Mouse (Mus musculus): Measurements from ENCODE around the gene D1Ertd622e. TPM values are rescaled to one million over a fixed set of nuclear protein-coding genes. Genes with fewer than 3 reads are reported as not detected.

The D1Ertd622e gene
- total and polyA plus RNA-seq, 2 experiments from 2014 or later, result 48.7 to 59.2 TPM

- no peaks in the 10 kb centered on the region for H3K27me3 ChIP-seq (ENCODE audit: insufficient read depth, low read length)
- H3K27ac ChIP-seq (ENCODE audit: low read depth, low read length), result no peak overlapping the region
- WGBS, result 12% methylated on average over 3 of the region's 3 CpGs
- ATAC-seq, result peak; percentile 79
- peak; percentile 65 for DNase-seq
- no peak overlapping the region for H3K4me3 ChIP-seq (ENCODE audit: low read depth, low read length)
- H3K36me3 ChIP-seq (ENCODE audit: insufficient read depth), result no peaks in the 10 kb centered on the region
- H3K9me3 ChIP-seq (ENCODE audit: low read length), result no peaks in the 10 kb centered on the region
- H3K9ac ChIP-seq, result no peak overlapping the region
- no peaks in the 10 kb centered on the region for H3K4me1 ChIP-seq (ENCODE audit: insufficient read depth)
- peak; percentile 74 for TF ChIP-seq CTCF (IDR thresholded peaks at IDR 0.05; ENCODE audit: low read depth)
- H3K4me2 ChIP-seq (ENCODE audit: low read depth), result no peak overlapping the region
Measured at GRCm38 (mm10) chr1:97688756-97689155, 26.9 kb upstream of the D1Ertd622e start.

- no peak for DNase-seq
- Histone ChIP-seq H3K4me1 (ENCODE audit: insufficient read depth) (no peaks in the 10 kb centered on the region), H3K27ac (ENCODE audit: low read depth, low read length) (no peak overlapping the region), H3K36me3 (ENCODE audit: insufficient read depth) (no peaks in the 10 kb centered on the region), H3K9ac (no peak overlapping the region), H3K27me3 (ENCODE audit: insufficient read depth, low read length) (no peaks in the 10 kb centered on the region), H3K4me3 (ENCODE audit: low read depth, low read length) (no peak overlapping the region), H3K9me3 (ENCODE audit: low read length) (no peaks in the 10 kb centered on the region), H3K4me2 (ENCODE audit: low read depth) (no peak overlapping the region)
- no peak for TF ChIP-seq CTCF (IDR thresholded peaks at IDR 0.05; ENCODE audit: low read depth)
- ATAC-seq, result no peak
- WGBS, result 83% methylated on average over 4 of the region's 4 CpGs
Measured at GRCm38 (mm10) chr1:97676526-97677177, 14.8 kb upstream of the D1Ertd622e start.

GRCm38 (mm10) chr1:97676115-97676514 lies 14.2 kb upstream of the D1Ertd622e start:
- no peaks in the 10 kb centered on the region for H3K36me3 ChIP-seq (ENCODE audit: insufficient read depth)

DNA sequence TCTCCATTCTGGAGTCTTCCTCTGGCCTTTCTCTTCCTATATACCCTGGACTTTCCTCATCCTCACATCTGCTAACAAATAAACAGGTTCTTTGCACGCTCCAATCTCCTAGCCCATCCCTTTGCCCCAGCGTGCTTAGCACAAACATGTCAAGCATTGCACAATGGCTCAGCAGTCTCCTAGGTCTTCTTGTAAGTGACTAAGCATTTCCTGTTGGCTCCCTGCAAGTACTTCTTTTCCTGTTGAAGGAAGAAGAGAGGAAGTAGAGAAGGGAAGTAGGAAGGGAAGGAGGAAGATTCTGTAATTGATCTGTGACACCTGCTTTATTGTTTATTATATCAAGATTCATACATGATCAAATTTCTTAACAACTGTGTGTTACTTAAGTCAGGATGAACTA lies 11.0 kb upstream of the D1Ertd622e start:
- Histone ChIP-seq H3K4me2 (ENCODE audit: low read depth) (no peak overlapping the region), H3K27ac (ENCODE audit: low read depth, low read length) (no peak overlapping the region), H3K9ac (no peak overlapping the region), H3K4me3 (ENCODE audit: low read depth, low read length) (no peak overlapping the region), H3K36me3 (ENCODE audit: insufficient read depth) (no peaks in the 10 kb centered on the region), H3K4me1 (ENCODE audit: insufficient read depth) (no peaks in the 10 kb centered on the region), H3K27me3 (ENCODE audit: insufficient read depth, low read length) (no peaks in the 10 kb centered on the region), H3K9me3 (ENCODE audit: low read length) (no peaks in the 10 kb centered on the region)
- DNase-seq, result no peak
- WGBS, result 80% methylated on average over 2 of the region's 2 CpGs
- ATAC-seq, result no peak
- no peak for TF ChIP-seq CTCF (IDR thresholded peaks at IDR 0.05; ENCODE audit: low read depth)

More at GRCm38 (mm10) chr1:97676115-97676514, 14.2 kb upstream of the D1Ertd622e start:
- no peak overlapping the region for H3K4me3 ChIP-seq (ENCODE audit: low read depth, low read length)
- ATAC-seq, result no peak
- no peak for TF ChIP-seq CTCF (IDR thresholded peaks at IDR 0.05; ENCODE audit: low read depth)
- no peak for DNase-seq
- no peaks in the 10 kb centered on the region for H3K9me3 ChIP-seq (ENCODE audit: low read length)
- no peak overlapping the region for H3K4me2 ChIP-seq (ENCODE audit: low read depth)
- no peaks in the 10 kb centered on the region for H3K4me1 ChIP-seq (ENCODE audit: insufficient read depth)
- H3K27me3 ChIP-seq (ENCODE audit: insufficient read depth, low read length), result no peaks in the 10 kb centered on the region
- no peak overlapping the region for H3K9ac ChIP-seq
- 58% methylated on average over 2 of the region's 2 CpGs for WGBS
- no peak overlapping the region for H3K27ac ChIP-seq (ENCODE audit: low read depth, low read length)

GRCm38 (mm10) chr1:97667288-97667687 lies 5.4 kb upstream of the D1Ertd622e start:
- H3K4me2 ChIP-seq (ENCODE audit: low read depth), result no peak overlapping the region
- H3K9ac ChIP-seq, result no peak overlapping the region
- H3K9me3 ChIP-seq (ENCODE audit: low read length), result no peaks in the 10 kb centered on the region
- 100% methylated on average over 1 of the region's 1 CpGs for WGBS
- H3K27ac ChIP-seq (ENCODE audit: low read depth, low read length), result no peak overlapping the region
- DNase-seq (no peak), ATAC-seq (no peak)
- TF ChIP-seq CTCF (IDR thresholded peaks at IDR 0.05; ENCODE audit: low read depth), result no peak
- H3K36me3 ChIP-seq (ENCODE audit: insufficient read depth), result no peaks in the 10 kb centered on the region
- no peaks in the 10 kb centered on the region for H3K27me3 ChIP-seq (ENCODE audit: insufficient read depth, low read length)
- no peak overlapping the region for H3K4me3 ChIP-seq (ENCODE audit: low read depth, low read length)
- H3K4me1 ChIP-seq (ENCODE audit: insufficient read depth), result no peaks in the 10 kb centered on the region

- Histone ChIP-seq H3K27me3 (ENCODE audit: insufficient read depth, low read length) (no peaks in the 10 kb centered on the region), H3K9ac (peak overlapping the region; percentile 83), H3K4me3 (ENCODE audit: low read depth, low read length) (peak overlapping the region; percentile 88), H3K36me3 (ENCODE audit: insufficient read depth) (no peaks in the 10 kb centered on the region), H3K27ac (ENCODE audit: low read depth, low read length) (peak overlapping the region; percentile 98), H3K4me1 (ENCODE audit: insufficient read depth) (peaks cover 20% of the 10 kb centered on the region), H3K9me3 (ENCODE audit: low read length) (no peaks in the 10 kb centered on the region), H3K4me2 (ENCODE audit: low read depth) (peak overlapping the region; percentile 74)
- no peak for ATAC-seq
- DNase-seq, result no peak
- 18% methylated on average over 7 of the region's 7 CpGs for WGBS
- no peak for TF ChIP-seq CTCF (IDR thresholded peaks at IDR 0.05; ENCODE audit: low read depth)
Measured at GRCm38 (mm10) chr1:97662324-97662723, 450 bp upstream of the D1Ertd622e start.

DNA sequence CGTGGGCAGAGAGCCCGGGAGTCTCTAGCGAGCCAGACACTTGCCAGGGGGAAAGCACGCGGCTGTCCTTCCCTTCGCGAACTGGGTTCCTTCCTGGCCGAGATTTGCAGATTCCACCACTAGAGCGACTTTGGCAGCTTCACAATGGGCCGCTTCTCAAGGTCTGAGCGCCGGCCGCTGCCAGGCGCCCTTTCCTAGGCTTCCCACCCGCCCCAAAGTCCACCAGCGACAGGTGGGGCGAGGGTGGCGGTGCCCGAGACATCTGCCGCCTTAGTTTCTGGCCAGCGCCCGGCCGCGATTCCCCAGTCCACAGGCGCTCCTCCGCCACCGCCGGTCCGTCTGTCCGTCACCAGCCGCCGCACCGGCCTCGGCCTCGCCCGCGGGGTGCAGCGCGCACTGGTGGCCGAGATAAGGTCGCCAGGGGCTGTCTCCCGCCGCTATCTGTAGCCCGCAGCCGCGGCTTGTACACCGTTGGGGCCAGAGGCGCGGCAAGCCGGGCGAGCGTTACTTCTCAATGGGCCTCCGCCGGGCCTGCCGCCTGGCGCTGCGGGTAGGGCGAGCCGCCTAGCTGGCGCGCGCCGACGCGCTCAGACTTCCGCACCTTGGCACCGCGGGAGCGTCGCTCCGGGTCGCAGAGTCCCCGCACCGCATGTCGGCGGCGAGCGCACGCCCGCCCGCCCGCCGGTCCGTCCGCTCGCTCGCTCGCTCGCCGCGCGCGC lies 1.0 kb downstream of the D1Ertd622e start:
- peak; percentile 81 for DNase-seq
- Histone ChIP-seq H3K4me1 (ENCODE audit: insufficient read depth) (peaks cover 20% of the 10 kb centered on the region), H3K4me3 (ENCODE audit: low read depth, low read length) (peak overlapping the region; percentile 88), H3K9me3 (ENCODE audit: low read length) (no peaks in the 10 kb centered on the region), H3K27ac (ENCODE audit: low read depth, low read length) (peak overlapping the region; percentile 98), H3K9ac (peak overlapping the region; percentile 83), H3K4me2 (ENCODE audit: low read depth) (peak overlapping the region; percentile 74), H3K27me3 (ENCODE audit: insufficient read depth, low read length) (no peaks in the 10 kb centered on the region), H3K36me3 (ENCODE audit: insufficient read depth) (no peaks in the 10 kb centered on the region)
- peak; percentile 48; the same call in 1 of the 2 replicates for TF ChIP-seq CTCF (IDR thresholded peaks at IDR 0.05; ENCODE audit: low read depth)
- peak; percentile 19 for ATAC-seq
- WGBS, result 1% methylated on average over 80 of the region's 93 CpGs

All from forebrain, postnatal 0 days (tissue).